8 mouse cellular contexts compared by ENCODE assay signal in the genomic region with DNA sequence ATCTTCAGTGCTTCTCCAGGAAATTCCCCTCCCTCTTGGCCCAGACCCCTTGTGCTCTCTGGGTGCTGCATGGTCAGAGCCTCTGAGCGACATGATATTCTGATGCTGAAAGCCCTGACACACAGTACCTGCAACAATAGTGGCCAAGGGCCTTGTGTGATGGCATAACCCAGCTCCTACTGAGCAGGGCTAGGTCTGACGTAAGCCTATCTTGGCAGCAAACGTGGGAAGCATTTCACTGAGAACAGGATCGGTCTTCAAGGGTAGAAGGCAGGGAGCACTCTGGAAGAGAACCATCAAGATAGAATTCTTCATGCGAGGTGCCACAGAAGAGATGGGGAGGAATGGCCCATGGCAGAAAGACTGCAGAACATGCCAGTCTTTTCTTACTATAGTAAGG. TPM values are rescaled to one million over a fixed set of nuclear protein-coding genes. Genes with fewer than 3 reads are reported as not detected.
DNase-seq lines count a peak whose midpoint lies in the region; ATAC-seq and TF ChIP-seq lines count a peak whose summit lies in the region.

A gene (minus strand): TSS at position 101 of the 400 bp plus-strand sequence.

- no peak for TF ChIP-seq EP300 in ES-Bruce4 (IDR thresholded peaks at IDR 0.05; ENCODE audit: insufficient read depth, low read depth, low read length)

- DNase-seq in forebrain, embryonic 14.5 days (ENCODE audit: low spot score): no peak
- no peak for DNase-seq in testis, postnatal 14 days (ENCODE audit: low spot score)
- DNase-seq in cerebellum, postnatal 10 days: no peak

- no peaks in the 10 kb centered on the region for H3K79me2 ChIP-seq in C2C12 (ENCODE audit: control insufficient read depth, insufficient read depth)

- no peak within 1 kb of the TSS for H3K9ac ChIP-seq in ES-Bruce4 (ENCODE audit: low read depth, poor library complexity, severe bottlenecking)
- peak within 1 kb of the TSS; percentile 69; the same call in 1 of the 2 replicates for H3K9ac ChIP-seq in forebrain, embryonic 14.5 days (ENCODE audit: low read length)
- no peak within 1 kb of the TSS for H3K9ac ChIP-seq in limb, embryonic 15.5 days
- H3K9ac ChIP-seq in stomach, embryonic 16.5 days (ENCODE audit: low read length): no peak within 1 kb of the TSS

- no peak within 1 kb of the TSS for H3ac ChIP-seq in C2C12 (ENCODE audit: control insufficient read depth, insufficient read length, low read depth)

- ATAC-seq in forebrain, embryonic 14.5 days: no peak
- no peak for ATAC-seq in hematopoietic stem cell, adult 5-6 weeks (replicated peaks in 1 of 2; ENCODE audit: insufficient read depth in 1 of 2, low FRiP score in 2 of 2, low TSS enrichment in 1 of 2, low read depth in 1 of 2, poor library complexity in 2 of 2, severe bottlenecking in 2 of 2)
- ATAC-seq in limb, embryonic 15.5 days (ENCODE audit: insufficient number of reproducible peaks, low FRiP score, low TSS enrichment, low read depth): no peak
- no peak for ATAC-seq in stomach, embryonic 16.5 days (ENCODE audit: insufficient read depth, low FRiP score)

- TF ChIP-seq CTCF in C2C12 (IDR thresholded peaks at IDR 0.05; ENCODE audit: control insufficient read depth, insufficient read depth, insufficient read length): no peak
- TF ChIP-seq CTCF in ES-Bruce4 (IDR thresholded peaks at IDR 0.05; ENCODE audit: low read depth, low read length): no peak

- WGBS in forebrain, embryonic 14.5 days: 86% methylated on average over 5 of the region's 5 CpGs
- WGBS in limb, embryonic 15.5 days: 73% methylated on average over 5 of the region's 5 CpGs
- 84% methylated on average over 5 of the region's 5 CpGs for WGBS in stomach, embryonic 16.5 days

- H3K27ac ChIP-seq in ES-Bruce4 (ENCODE audit: insufficient read depth, low read length): no peak within 1 kb of the TSS
- no peak within 1 kb of the TSS for H3K27ac ChIP-seq in forebrain, embryonic 14.5 days (ENCODE audit: low read depth, low read length)
- no peak within 1 kb of the TSS for H3K27ac ChIP-seq in limb, embryonic 15.5 days
- no peak within 1 kb of the TSS for H3K27ac ChIP-seq in stomach, embryonic 16.5 days (ENCODE audit: low read length)

- H3K4me2 ChIP-seq in forebrain, embryonic 14.5 days (ENCODE audit: low read length): peak within 1 kb of the TSS; percentile 78
- no peak within 1 kb of the TSS for H3K4me2 ChIP-seq in limb, embryonic 15.5 days
- no peak within 1 kb of the TSS for H3K4me2 ChIP-seq in stomach, embryonic 16.5 days (ENCODE audit: low read depth, low read length)

- H3K4me3 ChIP-seq in C2C12 (ENCODE audit: insufficient read depth, poor library complexity, severe bottlenecking) (no peak within 1 kb of the TSS), ES-Bruce4 (ENCODE audit: low read depth, low read length) (no peak within 1 kb of the TSS)
- no peak within 1 kb of the TSS for H3K4me3 ChIP-seq in forebrain, embryonic 14.5 days (ENCODE audit: low read depth, low read length)
- no peak within 1 kb of the TSS for H3K4me3 ChIP-seq in limb, embryonic 15.5 days
- no peak within 1 kb of the TSS for H3K4me3 ChIP-seq in stomach, embryonic 16.5 days (replicated peaks; ENCODE audit: low read length)

- no peaks in the 10 kb centered on the region for H3K79me3 ChIP-seq in C2C12 (ENCODE audit: low read depth)

- H3K27me3 ChIP-seq in C2C12 (ENCODE audit: control insufficient read depth, insufficient read depth, insufficient read length): peaks cover 49% of the 10 kb centered on the region
- H3K27me3 ChIP-seq in ES-Bruce4 (ENCODE audit: control insufficient read depth, insufficient read depth, low read length, poor library complexity, severe bottlenecking): no peaks in the 10 kb centered on the region
- peaks cover 12% of the 10 kb centered on the region; the same call in 1 of the 2 replicates for H3K27me3 ChIP-seq in forebrain, embryonic 14.5 days (replicated peaks; ENCODE audit: control insufficient read depth, insufficient read depth, low read length)
- H3K27me3 ChIP-seq in limb, embryonic 15.5 days: peaks cover 50% of the 10 kb centered on the region
- H3K27me3 ChIP-seq in stomach, embryonic 16.5 days (ENCODE audit: control insufficient read depth, insufficient read depth, low read length): peaks cover 50% of the 10 kb centered on the region

- no peaks in the 10 kb centered on the region for H3K4me1 ChIP-seq in ES-Bruce4 (ENCODE audit: control insufficient read depth, insufficient read depth, low read length)
- peaks cover 2% of the 10 kb centered on the region; the same call in 1 of the 2 replicates for H3K4me1 ChIP-seq in forebrain, embryonic 14.5 days (ENCODE audit: control insufficient read depth, insufficient read depth, low read length)
- peaks cover 14% of the 10 kb centered on the region for H3K4me1 ChIP-seq in limb, embryonic 15.5 days
- H3K4me1 ChIP-seq in stomach, embryonic 16.5 days (ENCODE audit: control insufficient read depth, insufficient read depth, low read length): peaks cover 12% of the 10 kb centered on the region

- no peaks in the 10 kb centered on the region for H3K9me3 ChIP-seq in ES-Bruce4 (replicated peaks; ENCODE audit: control insufficient read depth, insufficient read depth, low read length, poor library complexity, severe bottlenecking)
- H3K9me3 ChIP-seq in forebrain, embryonic 14.5 days (replicated peaks; ENCODE audit: control insufficient read depth, low read length): no peaks in the 10 kb centered on the region
- H3K9me3 ChIP-seq in limb, embryonic 15.5 days: no peaks in the 10 kb centered on the region
- H3K9me3 ChIP-seq in stomach, embryonic 16.5 days (replicated peaks; ENCODE audit: control insufficient read depth, low read length): no peaks in the 10 kb centered on the region

- no peak for TF ChIP-seq POLR2A in ES-Bruce4 (IDR thresholded peaks at IDR 0.05; ENCODE audit: insufficient read depth, low read length)

- H3K36me3 ChIP-seq in C2C12 (ENCODE audit: control insufficient read depth, insufficient read depth): no peaks in the 10 kb centered on the region
- no peaks in the 10 kb centered on the region for H3K36me3 ChIP-seq in ES-Bruce4 (ENCODE audit: control insufficient read depth, insufficient read depth, low read length, poor library complexity, severe bottlenecking)
- H3K36me3 ChIP-seq in forebrain, embryonic 14.5 days (ENCODE audit: control insufficient read depth, insufficient read depth, low read length): no peaks in the 10 kb centered on the region
- no peaks in the 10 kb centered on the region for H3K36me3 ChIP-seq in limb, embryonic 15.5 days
- no peaks in the 10 kb centered on the region for H3K36me3 ChIP-seq in stomach, embryonic 16.5 days (ENCODE audit: control insufficient read depth, insufficient read depth, low read length)

TF ChIP-seq in C2C12, 6 proteins besides CTCF, POLR2A, EP300 and RAD21:
- TF ChIP-seq MAX (IDR thresholded peaks at IDR 0.05) (no peak), MYOD1 (IDR thresholded peaks at IDR 0.05; ENCODE audit: control insufficient read depth, insufficient read length, low read depth) (no peak), MYOG (IDR thresholded peaks at IDR 0.05; ENCODE audit: control insufficient read depth, extremely low read depth, insufficient read length) (no peak)

RNA-seq across cellular contexts. Expression of the gene that starts here (rescaled TPM):
- polyA plus RNA-seq in C2C12 (2012; fragmentation: generic; extraction: Trizol) (39.0 TPM), ES-Bruce4 (2011; ENCODE audit: insufficient read depth, insufficient read length, low read depth, missing spikeins) (34.7 and 34.9 TPM in 2 replicates)
- polyA plus RNA-seq in forebrain, embryonic 14.5 days (2014; fragmentation: Nextera tagmentation; extraction: Ambion mirVana): 60.5 and 62.2 TPM in 2 replicates
- 17.2 and 20.4 TPM in 2 replicates for total RNA-seq in hematopoietic stem cell, adult 5-6 weeks (2017)
- polyA plus RNA-seq in limb, embryonic 15.5 days (2015; fragmentation: Nextera tagmentation; extraction: Ambion mirVana): 46.7 and 56.3 TPM in 2 replicates
- 45.8 and 46.4 TPM in 2 replicates for polyA plus RNA-seq in stomach, embryonic 16.5 days (2015; fragmentation: Nextera tagmentation; extraction: Ambion mirVana)
